Mouse (Mus musculus): ENCODE measurements at regions not wholly inside any gene's neighbourhood (a gene's known extent, or its start where the extent isn't known, plus 50 kb on each side); places are given as distances from the start of the nearest gene placed in this dataset.
"Not testable (repeated sequence)": the region's sequence is repeated elsewhere in the genome, so short reads cannot be mapped to it uniquely, and the experiment has no call there.

DNA sequence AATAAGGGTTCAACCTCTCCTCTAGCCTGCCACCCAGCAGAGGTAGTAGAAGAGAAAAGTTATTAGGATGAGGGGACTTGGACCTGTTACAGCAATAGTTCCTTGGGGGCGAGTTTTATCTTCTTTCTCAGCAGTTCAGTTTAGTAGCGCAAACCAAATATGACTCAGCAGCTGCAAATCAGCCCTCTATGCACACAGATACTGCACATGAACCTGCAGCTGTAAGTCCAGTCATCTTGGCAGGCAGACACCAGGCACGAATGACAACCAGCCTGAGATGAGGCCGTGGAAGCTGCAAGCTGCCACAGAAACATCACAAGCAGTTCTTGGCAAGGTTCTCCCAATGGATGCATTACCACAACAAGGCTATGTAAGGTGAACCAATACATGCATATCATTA, 327.0 kb upstream of the Akr1e1 start:
- in situ Hi-C loops (cut with MboI; ENCODE audit: low sequenced_read_pairs), result no loop called here

DNA sequence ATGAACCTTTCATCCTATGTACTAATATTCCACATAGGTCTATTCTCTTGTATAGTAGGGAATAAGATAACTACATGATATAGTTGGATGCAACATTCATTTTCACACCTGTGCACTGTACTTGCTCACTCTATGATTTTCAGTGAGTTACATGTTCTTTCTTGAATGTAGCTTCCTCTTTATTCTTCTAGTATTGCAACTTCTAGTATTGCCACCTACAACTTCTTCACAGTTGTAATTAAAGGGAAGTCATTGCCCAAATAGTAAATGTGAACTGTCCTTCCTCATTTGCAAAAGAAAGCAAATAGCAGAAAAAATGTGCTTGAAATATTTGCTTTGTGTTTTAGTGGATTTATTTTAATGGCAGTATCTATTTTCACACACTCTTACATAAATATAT, 330.9 kb upstream of the Akr1e1 start:
- in situ Hi-C loops (cut with MboI; ENCODE audit: low sequenced_read_pairs), result no loop called here

DNA sequence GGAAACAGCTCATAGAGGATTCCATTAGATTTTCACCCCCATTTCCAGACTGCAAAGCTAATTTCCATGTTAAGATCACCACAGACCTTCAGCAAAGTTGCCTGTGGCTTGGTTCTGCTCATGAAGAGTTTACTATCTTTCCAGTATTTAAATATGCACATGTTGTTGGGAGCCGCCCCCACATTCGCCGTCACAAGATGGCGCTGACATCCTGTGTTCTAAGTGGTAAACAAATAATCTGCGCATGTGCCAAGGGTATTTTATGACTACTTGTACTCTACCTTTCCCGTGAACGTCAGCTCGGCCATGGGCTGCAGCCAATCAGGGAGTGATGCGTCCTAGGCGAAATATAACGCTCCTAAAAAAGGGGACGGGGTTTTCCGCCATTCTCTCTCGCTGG, 333.5 kb upstream of the Akr1e1 start:
- in situ Hi-C loops (cut with MboI; ENCODE audit: low sequenced_read_pairs), result not testable (repeated sequence)

DNA sequence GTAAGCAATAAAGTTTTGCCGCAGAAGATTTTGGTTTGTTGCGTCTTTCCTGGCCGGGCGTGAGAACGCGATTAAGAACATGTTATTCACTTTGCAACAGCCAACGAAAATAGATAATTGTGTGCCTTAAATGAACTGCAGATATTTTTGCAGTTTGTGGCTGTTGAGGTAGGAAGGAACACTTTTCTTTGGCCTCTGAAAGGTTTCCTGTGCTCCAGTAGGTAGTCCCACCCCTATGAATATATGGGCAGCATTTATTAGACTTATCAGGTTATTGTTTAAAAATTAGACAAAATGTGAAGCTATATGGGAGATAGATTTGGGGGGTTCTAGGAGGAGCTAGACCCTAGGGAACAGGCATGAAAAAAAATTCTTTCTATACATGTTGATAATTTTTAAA, 334.1 kb upstream of the Akr1e1 start:
- in situ Hi-C loops (cut with MboI; ENCODE audit: low sequenced_read_pairs), result no loop called here

DNA sequence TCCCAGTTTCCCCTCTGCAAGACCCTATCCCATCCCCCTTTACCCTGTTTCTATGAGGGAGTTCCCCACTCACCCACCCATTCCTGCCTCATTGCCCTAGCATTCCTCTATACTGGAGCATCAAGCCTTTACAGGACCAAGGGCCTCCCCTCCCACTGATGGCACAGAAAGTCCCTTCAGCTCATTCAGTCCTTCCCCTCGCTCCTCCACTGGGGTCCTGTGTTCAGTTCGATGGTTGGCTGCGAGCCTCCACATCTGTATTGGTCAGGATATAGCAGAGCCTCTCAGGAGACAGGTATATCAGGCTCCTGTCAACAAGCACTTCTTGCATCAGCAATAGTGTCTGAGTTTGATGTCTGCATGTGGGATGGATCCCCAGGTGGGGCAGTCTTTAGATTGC, 346.4 kb upstream of the Akr1e1 start:
- in situ Hi-C loops (cut with MboI; ENCODE audit: low sequenced_read_pairs), result no loop called here

DNA sequence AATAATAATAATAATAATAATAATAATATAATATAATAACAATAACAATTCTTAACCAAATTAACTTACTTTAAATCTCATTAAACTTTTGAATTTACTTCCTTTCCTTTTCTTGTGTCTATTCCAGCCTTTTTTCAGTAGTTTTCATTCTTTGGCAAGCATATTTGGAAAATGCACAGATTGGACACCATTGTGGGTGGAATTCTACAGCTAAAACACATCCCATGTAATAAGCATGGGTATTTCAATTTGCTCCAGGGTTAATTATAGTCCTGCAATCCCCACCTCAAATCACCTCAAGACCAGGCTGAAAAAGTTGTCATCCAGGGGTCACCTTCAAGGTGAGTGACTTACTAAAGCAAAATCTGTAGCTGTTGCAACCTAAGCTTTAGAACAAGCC, 355.9 kb upstream of the Akr1e1 start:
- in situ Hi-C loops (cut with MboI; ENCODE audit: low sequenced_read_pairs), result no loop called here

DNA sequence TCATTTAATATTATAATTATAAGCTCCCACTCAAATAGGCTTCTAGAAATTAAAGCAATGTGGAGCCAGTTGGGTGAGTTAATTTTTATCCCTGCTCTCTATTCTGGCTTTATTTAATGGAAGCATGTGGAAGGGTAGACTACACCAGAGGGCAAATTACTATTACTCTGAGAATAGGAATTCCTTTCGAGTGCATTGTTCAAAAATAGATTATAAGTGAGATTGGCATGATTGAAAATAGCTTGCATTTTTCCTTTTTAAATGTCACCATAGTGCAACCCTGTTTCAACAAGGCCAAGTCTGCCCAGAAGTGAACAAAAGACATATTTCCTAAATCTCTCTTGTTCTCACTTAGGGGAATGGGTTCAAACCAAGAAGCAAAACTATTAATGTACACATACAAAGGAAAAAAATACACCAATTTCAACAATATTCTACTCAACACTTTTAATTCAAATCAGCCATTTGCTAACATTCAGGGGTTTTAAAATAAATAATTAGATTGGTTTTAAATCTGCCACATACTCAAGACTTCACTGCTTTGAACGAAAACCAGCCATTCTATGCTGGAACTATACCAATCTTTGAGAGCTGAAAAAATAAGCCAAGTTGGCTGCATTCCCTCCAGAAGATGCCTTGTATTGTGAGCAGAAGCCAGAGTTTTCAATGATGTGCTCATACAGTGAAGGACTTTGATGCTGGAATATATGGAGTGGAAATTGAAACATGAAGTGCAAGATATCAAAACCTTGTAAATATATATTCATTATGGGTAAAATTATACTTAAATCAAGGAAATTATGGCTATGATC, 361.3 kb upstream of the Akr1e1 start:
- in situ Hi-C loops (cut with MboI; ENCODE audit: low sequenced_read_pairs), result no loop called here

DNA sequence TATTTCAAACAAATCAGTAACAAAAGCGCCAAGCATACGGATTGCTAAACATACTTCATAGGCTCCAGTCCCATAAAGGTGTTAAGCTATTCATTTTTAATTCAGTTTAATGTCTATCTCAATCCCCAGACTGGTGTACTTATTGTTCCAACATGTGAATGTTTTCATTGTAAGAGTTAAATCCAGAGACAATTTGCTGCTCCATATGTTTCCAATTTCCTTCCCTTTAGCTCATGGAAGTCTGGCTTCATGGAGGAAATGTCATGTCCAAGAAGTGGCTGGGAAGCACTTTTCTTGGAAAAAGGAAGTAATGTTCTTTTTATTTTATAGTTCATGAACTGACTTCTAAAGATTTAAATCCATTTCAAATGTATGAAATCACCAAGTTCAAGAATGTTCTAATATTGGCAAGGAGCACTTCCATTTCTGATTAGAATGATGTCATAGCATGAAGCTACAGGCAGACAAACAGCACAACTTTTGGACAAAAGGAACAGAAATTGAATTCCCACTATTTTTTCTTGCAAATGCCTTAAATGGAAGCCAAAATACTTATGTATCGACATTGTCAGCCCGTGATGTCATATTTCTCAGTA, 362.6 kb upstream of the Akr1e1 start:
- in situ Hi-C loops (cut with MboI; ENCODE audit: low sequenced_read_pairs), result no loop called here

DNA sequence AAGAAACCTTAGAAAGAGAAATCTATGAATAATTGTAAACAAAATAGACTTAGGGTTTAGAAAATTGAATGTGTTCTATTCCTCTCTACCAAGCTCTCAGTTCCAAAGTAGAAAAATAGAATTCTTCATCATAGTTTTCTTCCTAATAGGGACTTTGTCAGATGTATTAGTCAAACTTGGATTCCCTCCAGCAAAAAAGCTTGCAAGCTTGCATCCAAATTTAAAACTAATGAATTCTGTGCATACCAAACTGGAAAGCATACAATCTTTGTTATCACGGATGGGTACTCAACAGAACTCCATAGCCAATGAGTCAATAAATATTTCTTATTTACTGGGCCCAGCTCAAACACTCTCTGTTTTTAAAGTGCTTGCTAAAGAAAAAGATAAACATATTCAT, 383.9 kb upstream of the Akr1e1 start:
- in situ Hi-C loops (cut with MboI; ENCODE audit: low sequenced_read_pairs), result no loop called here

DNA sequence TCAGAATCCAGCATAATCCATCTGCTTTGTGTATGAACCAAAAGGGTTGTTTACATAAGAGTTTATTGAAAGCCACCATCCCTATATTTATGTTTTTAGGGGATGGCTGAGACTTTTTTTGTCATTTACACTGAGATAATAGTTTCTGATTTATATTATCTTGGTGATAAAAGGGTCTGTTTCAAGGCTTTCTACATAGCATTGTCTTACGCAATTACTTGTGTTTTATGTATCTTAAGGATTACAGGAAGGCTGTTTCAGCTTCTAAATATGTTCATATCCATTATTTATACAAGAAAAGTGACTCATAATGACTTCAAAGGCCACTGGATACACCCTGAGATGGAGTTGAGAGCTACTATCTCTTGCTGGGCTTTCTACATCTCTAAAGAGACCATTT, 399.3 kb upstream of the Akr1e1 start:
- in situ Hi-C loops (cut with MboI; ENCODE audit: low sequenced_read_pairs), result no loop called here

DNA sequence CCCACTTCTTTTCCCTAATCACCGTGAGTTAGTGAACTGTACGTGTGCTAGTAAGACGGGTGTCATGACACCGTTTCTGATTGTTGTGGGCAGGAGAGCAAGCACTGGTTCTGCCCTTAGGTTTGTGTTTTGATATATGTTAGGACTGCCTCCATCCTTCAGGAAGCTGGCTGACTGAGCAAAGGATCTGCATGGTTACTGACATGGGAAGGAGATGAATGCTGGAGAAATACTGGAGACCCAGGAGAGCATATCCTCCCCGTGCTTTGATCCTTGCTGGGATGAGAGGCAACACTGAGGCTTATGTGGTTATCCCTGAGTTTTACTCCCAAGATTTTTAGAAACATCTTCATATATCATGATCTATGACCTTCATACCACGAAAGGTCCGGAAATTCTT, 413.5 kb upstream of the Akr1e1 start:
- in situ Hi-C loops (cut with MboI; ENCODE audit: low sequenced_read_pairs), result no loop called here

DNA sequence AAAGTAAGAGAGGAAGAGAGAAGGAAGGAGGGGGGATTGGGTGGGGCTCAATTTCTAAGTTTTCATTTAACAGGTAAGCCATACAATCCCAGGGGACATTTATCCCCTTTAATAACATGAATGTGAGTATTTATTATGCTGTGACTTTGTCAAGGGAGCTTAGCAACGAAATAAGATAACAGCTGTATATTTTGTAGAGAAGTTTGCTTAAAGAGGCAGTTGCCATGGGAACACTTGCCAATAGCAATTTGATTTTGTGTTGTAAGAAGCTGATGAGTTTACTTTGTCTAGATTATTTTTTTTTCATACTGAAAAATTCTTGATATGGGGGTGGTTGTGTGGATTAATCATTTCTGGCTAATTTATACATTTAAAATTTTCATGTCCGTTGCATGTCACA, 450.9 kb upstream of the Akr1e1 start:
- in situ Hi-C loops (cut with MboI; ENCODE audit: low sequenced_read_pairs), result no loop called here

DNA sequence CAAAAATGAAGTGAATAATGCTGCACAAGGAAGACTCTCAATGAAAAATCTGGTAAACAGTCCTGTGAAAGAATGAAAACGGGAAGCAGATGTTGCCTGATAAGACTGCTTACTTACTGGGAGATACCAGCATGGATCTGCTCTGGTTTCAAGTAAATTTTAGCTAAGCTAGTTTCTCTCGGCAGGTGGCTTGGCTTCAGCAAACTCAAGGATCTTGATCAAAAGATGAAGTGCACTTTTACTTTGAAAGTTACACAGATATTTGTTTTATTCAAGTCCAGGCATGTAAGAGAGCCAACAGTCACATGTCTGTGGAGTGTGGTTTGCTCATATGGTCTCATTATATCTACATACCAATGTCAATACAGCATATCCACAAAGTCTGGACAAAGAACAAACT, 451.5 kb upstream of the Akr1e1 start:
- in situ Hi-C loops (cut with MboI; ENCODE audit: low sequenced_read_pairs), result no loop called here

DNA sequence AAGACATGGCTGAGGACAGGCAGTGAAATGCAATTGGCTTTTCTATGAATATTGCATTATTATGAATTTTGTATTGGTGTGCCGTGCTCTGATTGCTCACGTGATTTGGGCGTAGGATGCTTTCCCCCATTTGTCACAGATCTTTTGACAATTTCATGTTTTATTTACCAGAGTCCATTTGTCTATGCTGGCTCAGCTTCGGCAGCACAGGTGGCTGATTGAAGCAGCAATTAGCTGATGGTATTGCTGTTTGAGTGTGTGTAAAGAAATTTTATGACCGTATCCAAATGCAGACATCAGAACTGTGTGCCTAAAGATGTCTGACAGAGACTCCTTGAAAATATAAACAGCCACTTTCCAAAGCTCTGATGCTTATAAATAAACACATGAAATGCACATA, 498.5 kb upstream of the Akr1e1 start:
- in situ Hi-C loops (cut with MboI; ENCODE audit: low sequenced_read_pairs), result no loop called here

DNA sequence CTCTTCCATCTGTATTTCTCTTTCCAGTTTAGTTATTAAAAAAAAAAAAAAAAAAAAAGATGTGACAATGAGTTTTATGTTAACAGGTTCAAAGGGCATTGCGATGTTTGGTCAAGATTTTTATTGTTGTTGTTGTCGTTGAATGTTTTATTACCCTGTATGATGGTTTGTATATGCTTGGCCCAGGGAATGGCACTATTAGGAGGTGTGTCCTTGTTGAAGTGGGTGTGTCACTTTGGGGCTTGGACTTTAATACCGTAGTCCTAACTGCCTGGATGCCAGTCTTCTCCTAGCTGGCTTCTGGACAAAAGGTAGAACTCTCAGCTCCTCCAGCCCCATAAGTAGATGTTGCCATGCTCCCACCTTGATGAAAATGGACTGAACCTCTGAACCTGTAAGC, 545.9 kb upstream of the Akr1e1 start:
- in situ Hi-C loops (cut with MboI; ENCODE audit: low sequenced_read_pairs), result no loop called here

DNA sequence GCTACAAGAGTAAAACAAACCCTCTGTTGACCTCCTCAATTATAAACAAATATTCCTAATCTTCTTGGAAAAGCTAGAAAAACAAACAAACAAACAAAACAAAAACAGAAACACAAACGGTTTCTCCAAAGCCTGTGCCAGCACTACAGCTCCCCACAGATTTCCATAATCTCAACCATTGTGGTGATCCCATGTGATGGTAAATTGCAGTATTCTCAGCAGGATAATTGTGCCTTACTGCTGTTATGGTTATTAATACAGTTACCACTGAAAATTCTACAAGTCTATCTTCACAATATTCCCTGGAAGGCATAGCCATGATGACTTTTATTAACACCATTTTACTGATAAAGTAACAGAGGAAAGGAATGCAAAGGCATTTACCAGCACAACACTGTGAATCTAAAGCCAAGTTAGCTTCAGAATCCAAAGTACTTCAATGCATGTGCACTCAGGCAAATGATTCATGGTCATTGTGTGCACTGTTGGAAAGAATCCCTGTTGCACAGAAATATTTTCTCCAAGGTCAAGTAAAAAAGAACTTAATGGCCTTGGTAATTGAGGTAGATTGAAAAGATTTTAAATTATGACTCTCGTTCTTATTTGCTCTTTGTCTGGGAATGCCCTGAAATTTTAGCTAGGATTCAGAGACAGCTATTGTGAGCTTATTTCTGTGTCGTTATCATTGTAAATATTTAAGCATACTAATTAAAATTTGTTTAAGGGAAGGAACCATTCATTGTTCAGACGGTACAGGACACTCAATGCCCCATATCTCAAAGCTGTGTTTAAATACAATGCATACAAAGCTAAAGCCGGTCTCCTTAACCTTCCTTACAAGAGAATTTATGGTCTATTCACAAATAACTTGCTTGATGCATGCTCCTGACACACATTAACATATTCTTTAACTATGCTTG, 551.1 kb upstream of the Akr1e1 start:
- in situ Hi-C loops (cut with MboI; ENCODE audit: low sequenced_read_pairs), result no loop called here

DNA sequence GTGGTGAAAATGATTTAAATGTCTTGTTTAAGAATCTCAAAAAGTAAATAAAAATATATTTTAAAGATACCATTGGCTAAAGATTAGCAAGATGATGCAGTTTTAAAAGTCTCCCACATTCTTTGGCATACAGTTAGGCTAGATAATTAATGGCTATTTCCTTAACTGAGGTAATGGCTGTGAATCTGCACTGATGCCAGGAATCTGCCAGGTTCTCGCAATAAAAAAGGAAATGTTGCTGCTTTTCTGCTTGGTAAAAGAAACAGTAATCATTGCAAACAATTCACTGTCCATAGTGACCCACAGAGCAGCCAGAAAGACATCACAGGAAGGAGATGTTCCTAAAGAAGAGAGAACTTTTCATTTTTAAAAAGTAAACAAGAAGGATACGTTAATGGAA, 557.7 kb upstream of the Akr1e1 start:
- in situ Hi-C loops (cut with MboI; ENCODE audit: low sequenced_read_pairs), result no loop called here

DNA sequence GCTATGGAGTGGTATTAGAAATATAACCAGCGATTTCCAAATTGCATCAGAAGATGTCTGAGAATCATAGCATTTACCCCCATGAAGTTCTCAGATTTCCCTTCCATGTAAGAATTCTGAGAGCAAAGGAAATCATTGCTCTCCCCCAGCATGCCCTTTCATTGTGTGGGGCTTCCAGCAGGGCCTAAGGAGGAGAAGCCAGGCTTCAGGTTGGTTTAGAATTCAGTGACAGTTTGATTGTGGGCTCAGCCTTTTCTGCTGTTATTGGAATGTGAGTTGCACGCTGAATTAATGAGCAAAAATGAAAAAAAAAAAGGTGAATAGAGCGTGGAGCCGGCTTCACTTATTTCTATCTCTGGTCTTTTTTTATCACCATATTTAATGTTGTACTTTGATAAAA, 570.0 kb upstream of the Akr1e1 start:
- in situ Hi-C loops (cut with MboI; ENCODE audit: low sequenced_read_pairs), result no loop called here

DNA sequence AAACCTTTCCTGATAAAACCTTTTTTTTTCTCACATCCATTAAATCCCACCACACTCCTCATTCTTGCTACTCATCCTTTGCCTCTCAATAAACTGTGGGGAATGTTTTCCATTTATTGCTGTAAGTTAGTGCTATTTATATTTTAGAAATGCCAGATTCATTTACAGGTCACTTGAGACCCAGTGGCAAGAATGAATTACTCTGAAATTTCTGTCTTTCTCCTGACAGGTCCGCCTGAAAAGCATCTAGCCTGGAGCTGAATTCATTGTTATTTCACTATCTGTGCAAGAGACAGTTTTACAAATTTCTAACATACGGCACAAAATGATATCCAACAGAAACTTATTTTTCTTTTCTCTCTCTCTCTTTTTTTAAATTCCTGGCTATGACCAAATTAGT, 570.6 kb upstream of the Akr1e1 start:
- in situ Hi-C loops (cut with MboI; ENCODE audit: low sequenced_read_pairs), result no loop called here

DNA sequence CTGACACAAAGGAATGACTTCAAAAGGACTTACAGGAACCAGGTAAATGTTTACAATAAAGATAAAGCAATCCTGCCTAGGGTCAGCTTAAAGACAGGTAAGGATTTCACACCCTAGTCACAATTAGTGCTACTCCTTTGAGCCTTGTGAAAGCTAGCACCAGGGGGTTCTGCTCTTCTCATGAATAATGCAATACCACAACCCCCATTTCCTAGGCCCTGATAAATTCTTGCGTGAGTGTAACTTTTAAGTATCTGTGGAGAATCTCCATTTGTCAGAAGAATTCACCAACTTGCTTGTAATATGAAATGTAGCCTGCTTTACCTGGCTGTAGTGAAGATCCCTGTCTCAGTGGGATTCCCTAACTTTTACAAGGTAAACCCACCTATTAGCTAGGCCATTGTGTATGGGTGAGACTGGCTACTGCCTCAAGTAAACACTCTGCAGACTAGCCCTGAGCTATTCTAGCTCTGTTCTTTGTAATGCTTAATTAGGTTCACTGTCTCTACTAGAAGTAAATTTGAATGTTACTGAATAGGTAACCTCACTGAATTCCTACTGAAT, 576.3 kb upstream of the Akr1e1 start:
- in situ Hi-C loops (cut with MboI; ENCODE audit: low sequenced_read_pairs), result not testable (repeated sequence)

DNA sequence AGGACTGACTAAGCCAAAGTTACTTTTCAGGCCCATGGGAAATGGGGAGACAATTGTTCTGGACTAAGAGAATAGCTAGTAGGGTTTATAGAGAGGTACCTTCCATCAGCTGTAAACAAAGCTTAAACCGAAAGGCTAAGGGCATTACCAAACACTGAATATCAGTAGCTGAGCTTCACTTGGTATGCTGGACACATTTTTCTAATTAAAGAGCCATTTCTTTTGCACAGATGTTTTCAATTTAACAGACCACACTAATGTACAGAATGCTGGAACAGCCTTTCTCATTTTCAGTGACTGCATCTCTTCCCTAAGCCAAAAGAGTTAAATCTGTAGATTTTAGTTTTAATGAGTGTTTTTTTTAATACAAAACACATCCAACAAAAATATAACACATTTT, 593.8 kb upstream of the Akr1e1 start:
- in situ Hi-C loops (cut with MboI; ENCODE audit: low sequenced_read_pairs), result no loop called here

DNA sequence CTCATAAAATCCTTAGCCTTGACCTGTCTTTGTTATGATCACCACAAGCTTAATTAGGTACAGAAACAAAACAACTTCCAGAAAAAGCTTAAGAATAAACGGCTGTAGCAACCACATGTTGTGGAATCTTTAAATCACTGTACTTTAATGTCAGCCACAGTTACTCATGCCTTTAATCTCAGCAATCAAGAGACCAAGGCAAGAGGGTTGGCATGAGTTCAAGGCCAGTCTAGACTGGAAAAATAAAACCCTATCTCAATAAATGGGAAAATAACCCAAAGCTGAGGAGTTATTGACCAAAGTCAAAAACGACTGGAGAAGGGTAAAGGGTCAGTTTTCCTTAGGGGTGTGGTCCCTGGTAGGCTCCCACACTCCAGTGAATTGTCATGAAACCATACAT, 595.2 kb upstream of the Akr1e1 start:
- in situ Hi-C loops (cut with MboI; ENCODE audit: low sequenced_read_pairs), result no loop called here

Measured in CH12F3 (cell line).